Mouse (Mus musculus): ENCODE results near the gene Hip1r.

The Hip1r gene

GRCm38 (mm10) chr5:123974616-123975111 lies 1.2 kb downstream of the Hip1r start:
- DNase-seq = no peak

GRCm38 (mm10) chr5:123975668-123976180 lies 2.3 kb downstream of the Hip1r start:
- DNase-seq = no peak

- DNase-seq = no peak
Measured at GRCm38 (mm10) chr5:123977231-123977630, 3.8 kb downstream of the Hip1r start.

GRCm38 (mm10) chr5:123978131-123978530 lies 4.7 kb downstream of the Hip1r start:
- no peak for DNase-seq

- DNase-seq = no peak
Measured at GRCm38 (mm10) chr5:123979221-123979979, 6.0 kb downstream of the Hip1r start.

GRCm38 (mm10) chr5:123979980-123980369 lies 6.5 kb downstream of the Hip1r start:
- DNase-seq = no peak

- no peak for DNase-seq
Measured at GRCm38 (mm10) chr5:123980521-123981249, 7.3 kb downstream of the Hip1r start.

- DNase-seq = no peak
Measured at GRCm38 (mm10) chr5:123981250-123981554, 7.8 kb downstream of the Hip1r start.

- no peak for DNase-seq
Measured at GRCm38 (mm10) chr5:123982838-123983237, 9.4 kb downstream of the Hip1r start.

GRCm38 (mm10) chr5:123985434-123985833 lies 12.0 kb downstream of the Hip1r start:
- no peak for DNase-seq

- DNase-seq = no peak
Measured at GRCm38 (mm10) chr5:123986925-123987324, 13.5 kb downstream of the Hip1r start.

- DNase-seq = no peak
Measured at GRCm38 (mm10) chr5:123987511-123987910, 14.1 kb downstream of the Hip1r start.

GRCm38 (mm10) chr5:123989941-123990885 lies 16.8 kb downstream of the Hip1r start:
- no peak for DNase-seq

- DNase-seq = no peak
Measured at GRCm38 (mm10) chr5:123991321-123991720, 17.9 kb downstream of the Hip1r start.

GRCm38 (mm10) chr5:123992193-123992637 lies 18.8 kb downstream of the Hip1r start:
- no peak for DNase-seq

- DNase-seq = peak; percentile 90
Measured at GRCm38 (mm10) chr5:123992794-123993193, 19.4 kb downstream of the Hip1r start.

- peak; percentile 82 for DNase-seq
Measured at GRCm38 (mm10) chr5:123993263-123994036, 20.0 kb downstream of the Hip1r start.

GRCm38 (mm10) chr5:123994468-123994867 lies 21.0 kb downstream of the Hip1r start:
- DNase-seq = no peak

GRCm38 (mm10) chr5:123995388-123995787 lies 22.0 kb downstream of the Hip1r start:
- DNase-seq = no peak

- peak; percentile 69 for DNase-seq
Measured at GRCm38 (mm10) chr5:123996194-123996593, 22.8 kb downstream of the Hip1r start.

GRCm38 (mm10) chr5:123996695-123997094 lies 23.3 kb downstream of the Hip1r start:
- no peak for DNase-seq

- no peak for DNase-seq
Measured at GRCm38 (mm10) chr5:123997211-123997751, 23.9 kb downstream of the Hip1r start.
